Mouse (Mus musculus): ENCODE results near the gene Ntm. TPM values are rescaled to one million over a fixed set of nuclear protein-coding genes. Genes with fewer than 3 reads are reported as not detected.

Gene Ntm
- polyA plus RNA-seq, 1 experiment = not detected

GRCm38 (mm10) chr9:29387136-29387535 is 575.8 kb downstream of the Ntm start:
- Histone ChIP-seq H3K27me3 (ENCODE audit: control insufficient read depth, insufficient read depth, insufficient read length) (no peaks in the 10 kb centered on the region), H3ac (ENCODE audit: control insufficient read depth, insufficient read length, low read depth) (no peak overlapping the region), H3K79me3 (ENCODE audit: low read depth) (no peaks in the 10 kb centered on the region), H3K4me3 (ENCODE audit: insufficient read depth, poor library complexity, severe bottlenecking) (no peak overlapping the region), H3K36me3 (ENCODE audit: control insufficient read depth, insufficient read depth) (no peaks in the 10 kb centered on the region), H3K79me2 (ENCODE audit: control insufficient read depth, insufficient read depth) (no peaks in the 10 kb centered on the region)
- TF ChIP-seq USF1 (IDR thresholded peaks at IDR 0.05; ENCODE audit: low read depth) (no peak), MYOD1 (IDR thresholded peaks at IDR 0.05; ENCODE audit: control insufficient read depth, insufficient read length, low read depth) (no peak), MAX (IDR thresholded peaks at IDR 0.05) (no peak), CTCF (IDR thresholded peaks at IDR 0.05; ENCODE audit: control insufficient read depth, insufficient read depth, insufficient read length) (no peak), MYOG (IDR thresholded peaks at IDR 0.05; ENCODE audit: control insufficient read depth, extremely low read depth, insufficient read length) (no peak), FOSL1 (IDR thresholded peaks at IDR 0.05; ENCODE audit: insufficient read depth, low read length, poor library complexity, severe bottlenecking) (no peak), CEBPB (IDR thresholded peaks at IDR 0.05; ENCODE audit: low read depth) (no peak)

DNA sequence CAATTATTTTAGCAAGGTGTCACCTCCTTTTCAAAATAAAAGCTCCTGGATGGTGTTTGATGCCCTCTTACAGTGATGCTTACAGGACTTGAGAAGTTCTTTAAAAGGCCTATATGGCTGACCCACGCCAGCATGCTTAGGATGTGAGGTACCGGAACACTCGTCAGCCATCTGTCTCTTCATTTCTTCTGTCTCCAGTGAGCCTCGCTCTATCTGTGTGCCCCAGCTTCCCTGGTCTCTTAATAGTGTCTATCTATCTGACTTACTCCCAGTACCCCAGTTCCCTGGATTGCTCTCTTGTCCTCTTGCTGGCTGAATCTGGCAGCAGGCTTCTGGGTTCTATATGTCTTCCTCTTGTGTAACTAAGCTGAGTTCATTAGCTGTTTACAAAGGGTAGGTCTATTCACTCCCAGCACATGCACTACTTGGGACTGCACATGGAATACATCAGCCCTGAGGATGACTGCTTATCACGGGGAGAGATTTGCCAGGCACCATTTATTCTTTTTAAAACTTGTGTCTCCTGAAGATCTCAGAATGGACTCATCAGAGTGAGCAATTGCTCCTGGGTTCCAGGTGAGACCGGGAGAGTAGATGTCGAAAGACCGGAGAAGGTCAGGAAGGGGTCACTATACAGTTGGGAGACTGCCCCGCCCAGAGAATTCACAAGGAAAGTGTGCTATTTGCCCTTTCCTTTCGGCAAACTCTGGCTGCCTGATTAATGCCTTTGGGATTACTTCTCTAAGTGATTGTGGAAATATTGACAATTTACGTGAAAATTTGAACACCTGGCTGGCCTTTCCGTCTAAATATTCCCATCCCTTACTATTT is 585.6 kb downstream of the Ntm start:
- Histone ChIP-seq H3K79me3 (ENCODE audit: low read depth) (no peaks in the 10 kb centered on the region), H3K36me3 (ENCODE audit: control insufficient read depth, insufficient read depth) (no peaks in the 10 kb centered on the region), H3K79me2 (ENCODE audit: control insufficient read depth, insufficient read depth) (no peaks in the 10 kb centered on the region), H3ac (ENCODE audit: control insufficient read depth, insufficient read length, low read depth) (no peak overlapping the region), H3K27me3 (ENCODE audit: control insufficient read depth, insufficient read depth, insufficient read length) (no peaks in the 10 kb centered on the region), H3K4me3 (ENCODE audit: insufficient read depth, poor library complexity, severe bottlenecking) (no peak overlapping the region)
- TF ChIP-seq CEBPB (IDR thresholded peaks at IDR 0.05; ENCODE audit: low read depth) (no peak), CTCF (IDR thresholded peaks at IDR 0.05; ENCODE audit: control insufficient read depth, insufficient read depth, insufficient read length) (no peak), USF1 (IDR thresholded peaks at IDR 0.05; ENCODE audit: low read depth) (no peak), MYOG (IDR thresholded peaks at IDR 0.05; ENCODE audit: control insufficient read depth, extremely low read depth, insufficient read length) (no peak), MAX (IDR thresholded peaks at IDR 0.05) (no peak), MYOD1 (IDR thresholded peaks at IDR 0.05; ENCODE audit: control insufficient read depth, insufficient read length, low read depth) (no peak), FOSL1 (IDR thresholded peaks at IDR 0.05; ENCODE audit: insufficient read depth, low read length, poor library complexity, severe bottlenecking) (no peak)

GRCm38 (mm10) chr9:29371341-29371740 is 591.6 kb downstream of the Ntm start:
- Histone ChIP-seq H3K27me3 (ENCODE audit: control insufficient read depth, insufficient read depth, insufficient read length) (no peaks in the 10 kb centered on the region), H3K79me3 (ENCODE audit: low read depth) (no peaks in the 10 kb centered on the region), H3K4me3 (ENCODE audit: insufficient read depth, poor library complexity, severe bottlenecking) (no peak overlapping the region), H3ac (ENCODE audit: control insufficient read depth, insufficient read length, low read depth) (no peak overlapping the region), H3K79me2 (ENCODE audit: control insufficient read depth, insufficient read depth) (no peaks in the 10 kb centered on the region), H3K36me3 (ENCODE audit: control insufficient read depth, insufficient read depth) (no peaks in the 10 kb centered on the region)
- TF ChIP-seq FOSL1 (IDR thresholded peaks at IDR 0.05; ENCODE audit: insufficient read depth, low read length, poor library complexity, severe bottlenecking) (no peak), USF1 (IDR thresholded peaks at IDR 0.05; ENCODE audit: low read depth) (no peak), CTCF (IDR thresholded peaks at IDR 0.05; ENCODE audit: control insufficient read depth, insufficient read depth, insufficient read length) (no peak), MAX (IDR thresholded peaks at IDR 0.05) (no peak), MYOD1 (IDR thresholded peaks at IDR 0.05; ENCODE audit: control insufficient read depth, insufficient read length, low read depth) (no peak), CEBPB (IDR thresholded peaks at IDR 0.05; ENCODE audit: low read depth) (no peak)

- Histone ChIP-seq H3ac (ENCODE audit: control insufficient read depth, insufficient read length, low read depth) (no peak overlapping the region), H3K79me2 (ENCODE audit: control insufficient read depth, insufficient read depth) (no peaks in the 10 kb centered on the region), H3K79me3 (ENCODE audit: low read depth) (no peaks in the 10 kb centered on the region), H3K4me3 (ENCODE audit: insufficient read depth, poor library complexity, severe bottlenecking) (no peak overlapping the region), H3K36me3 (ENCODE audit: control insufficient read depth, insufficient read depth) (no peaks in the 10 kb centered on the region), H3K27me3 (ENCODE audit: control insufficient read depth, insufficient read depth, insufficient read length) (no peaks in the 10 kb centered on the region)
- no peak for TF ChIP-seq FOSL1 (IDR thresholded peaks at IDR 0.05; ENCODE audit: insufficient read depth, low read length, poor library complexity, severe bottlenecking)
- TF ChIP-seq MYOD1 (IDR thresholded peaks at IDR 0.05; ENCODE audit: control insufficient read depth, insufficient read length, low read depth) = no peak
- no peak for TF ChIP-seq MAX (IDR thresholded peaks at IDR 0.05)
- no peak for TF ChIP-seq CTCF (IDR thresholded peaks at IDR 0.05; ENCODE audit: control insufficient read depth, insufficient read depth, insufficient read length)
- no peak for TF ChIP-seq CEBPB (IDR thresholded peaks at IDR 0.05; ENCODE audit: low read depth)
- TF ChIP-seq USF1 (IDR thresholded peaks at IDR 0.05; ENCODE audit: low read depth) = no peak
- no peak for TF ChIP-seq MYOG (IDR thresholded peaks at IDR 0.05; ENCODE audit: control insufficient read depth, extremely low read depth, insufficient read length)
These were observed 593.3 kb downstream of the Ntm start for GRCm38 (mm10) chr9:29369621-29370020.

DNA sequence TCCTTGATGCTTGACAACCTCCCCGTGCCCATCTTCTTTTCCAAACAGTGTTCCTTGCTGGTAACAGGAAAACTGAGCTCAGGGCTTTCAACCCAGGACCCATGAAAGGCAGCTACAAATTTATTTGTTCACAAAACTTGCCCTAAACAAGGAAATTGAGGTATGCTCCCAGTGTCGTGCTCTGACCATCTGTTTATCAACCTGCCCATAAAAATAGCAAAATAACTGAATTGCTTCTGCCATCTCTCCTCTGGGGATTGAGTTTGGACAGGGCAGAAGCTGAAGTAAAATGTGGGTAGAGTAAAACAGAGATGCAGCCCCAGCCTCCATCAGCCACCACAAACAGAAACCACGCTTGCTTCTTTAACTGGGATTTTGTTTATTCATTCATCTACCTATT is 594.6 kb downstream of the Ntm start:
- Histone ChIP-seq H3K36me3 (ENCODE audit: control insufficient read depth, insufficient read depth) (no peaks in the 10 kb centered on the region), H3K79me2 (ENCODE audit: control insufficient read depth, insufficient read depth) (no peaks in the 10 kb centered on the region), H3K4me3 (ENCODE audit: insufficient read depth, poor library complexity, severe bottlenecking) (no peak overlapping the region), H3K27me3 (ENCODE audit: control insufficient read depth, insufficient read depth, insufficient read length) (no peaks in the 10 kb centered on the region), H3ac (ENCODE audit: control insufficient read depth, insufficient read length, low read depth) (no peak overlapping the region), H3K79me3 (ENCODE audit: low read depth) (no peaks in the 10 kb centered on the region)
- no peak for TF ChIP-seq CTCF (IDR thresholded peaks at IDR 0.05; ENCODE audit: control insufficient read depth, insufficient read depth, insufficient read length)

GRCm38 (mm10) chr9:29357796-29358195 is 605.1 kb downstream of the Ntm start:
- no peak for TF ChIP-seq MYOD1 (IDR thresholded peaks at IDR 0.05; ENCODE audit: control insufficient read depth, insufficient read length, low read depth)
- no peak for TF ChIP-seq MYOG (IDR thresholded peaks at IDR 0.05; ENCODE audit: control insufficient read depth, extremely low read depth, insufficient read length)
- no peak for TF ChIP-seq FOSL1 (IDR thresholded peaks at IDR 0.05; ENCODE audit: insufficient read depth, low read length, poor library complexity, severe bottlenecking)
- no peak for TF ChIP-seq CEBPB (IDR thresholded peaks at IDR 0.05; ENCODE audit: low read depth)
- TF ChIP-seq MAX (IDR thresholded peaks at IDR 0.05) = no peak
- no peak for TF ChIP-seq USF1 (IDR thresholded peaks at IDR 0.05; ENCODE audit: low read depth)
- no peak for TF ChIP-seq CTCF (IDR thresholded peaks at IDR 0.05; ENCODE audit: control insufficient read depth, insufficient read depth, insufficient read length)
- Histone ChIP-seq H3K36me3 (ENCODE audit: control insufficient read depth, insufficient read depth) (no peaks in the 10 kb centered on the region), H3ac (ENCODE audit: control insufficient read depth, insufficient read length, low read depth) (no peak overlapping the region), H3K4me3 (ENCODE audit: insufficient read depth, poor library complexity, severe bottlenecking) (no peak overlapping the region), H3K27me3 (ENCODE audit: control insufficient read depth, insufficient read depth, insufficient read length) (no peaks in the 10 kb centered on the region), H3K79me3 (ENCODE audit: low read depth) (no peaks in the 10 kb centered on the region), H3K79me2 (ENCODE audit: control insufficient read depth, insufficient read depth) (no peaks in the 10 kb centered on the region)

Data from C2C12 (cell line).